Mouse (Mus musculus): ENCODE measurements around the gene Sema6c. TPM values are rescaled to one million over a fixed set of nuclear protein-coding genes. Genes with fewer than 3 reads are reported as not detected.

Gene Sema6c
- polyA plus RNA-seq, 1 experiment = 8.5 TPM

DNA sequence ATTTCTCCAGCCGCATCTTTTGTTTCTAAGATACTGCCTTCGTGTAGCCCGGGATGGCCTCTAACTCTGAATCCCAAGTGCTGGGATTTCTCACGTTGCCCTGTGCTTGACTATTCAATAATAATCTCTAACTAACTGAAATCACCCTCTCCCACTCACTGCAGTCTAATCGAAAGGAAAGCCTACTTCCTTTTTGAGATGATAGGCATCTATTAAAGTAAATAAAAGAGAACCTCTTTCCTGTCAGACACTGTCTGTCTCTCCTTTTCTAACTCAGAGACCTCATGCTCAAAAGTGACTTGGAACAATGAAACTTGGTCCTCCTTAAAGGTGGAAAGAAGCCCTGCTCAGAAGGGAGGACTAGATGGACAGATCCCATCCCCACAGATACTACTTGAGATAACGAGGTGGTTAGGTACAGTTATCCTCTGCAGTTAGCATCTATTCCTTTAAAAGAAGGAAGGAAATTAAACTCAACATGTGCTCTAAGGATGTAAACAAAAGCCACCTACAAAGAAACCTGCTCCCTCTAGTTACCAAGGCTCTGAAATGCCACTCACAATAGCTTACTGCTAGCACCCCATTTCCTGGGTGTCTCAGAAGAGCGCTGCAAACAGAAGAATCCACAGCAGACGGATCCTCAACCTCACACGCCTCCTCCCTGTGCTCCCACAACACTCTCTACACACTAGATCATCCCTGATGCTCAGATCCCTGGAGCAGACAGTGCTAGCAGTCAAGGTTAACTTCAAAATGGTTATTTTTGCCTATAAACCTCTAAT lies 24.7 kb downstream of the Sema6c start:
- peaks cover 3% of the 10 kb centered on the region for H3K36me3 ChIP-seq (ENCODE audit: control insufficient read depth, insufficient read depth, low read length)
- DNase-seq = no peak
- no peak overlapping the region for H3K4me3 ChIP-seq (ENCODE audit: insufficient read depth, low read depth, low read length)
- no peak for TF ChIP-seq CTCF (conservative IDR thresholded peaks at IDR 0.05; ENCODE audit: insufficient read depth, insufficient read length, low read depth, low read length)
- TF ChIP-seq POLR2A (IDR thresholded peaks at IDR 0.05; ENCODE audit: low read depth, low read length) = no peak
- no peaks in the 10 kb centered on the region for H3K4me1 ChIP-seq (ENCODE audit: control insufficient read depth, insufficient read depth, low read length)
- WGBS = 88% methylated on average over 9 of the region's 9 CpGs
- H3K27me3 ChIP-seq (replicated peaks; ENCODE audit: control insufficient read depth, insufficient read depth, low read length) = no peaks in the 10 kb centered on the region
- H3K27ac ChIP-seq (ENCODE audit: insufficient read depth, low read depth, low read length) = no peak overlapping the region

DNA sequence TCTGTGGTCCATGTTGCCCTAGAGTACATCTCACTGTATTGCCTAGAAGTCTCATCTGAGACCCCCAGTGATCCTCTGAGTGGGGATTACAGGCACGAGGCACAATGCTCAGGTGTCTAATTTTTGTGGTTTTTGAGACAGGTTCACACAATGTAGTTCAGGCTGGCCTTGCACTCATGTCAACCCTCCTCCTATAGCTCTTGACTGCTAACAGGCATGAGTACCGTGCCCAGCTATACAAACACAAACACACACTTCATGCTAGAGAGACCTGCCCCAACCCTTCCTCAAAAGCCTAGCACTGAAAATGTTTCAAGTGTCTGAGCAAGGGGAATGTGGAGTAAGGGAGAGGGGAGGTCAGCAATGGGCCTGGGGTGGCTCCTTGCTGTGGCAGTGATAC lies 25.8 kb downstream of the Sema6c start:
- Histone ChIP-seq H3K27ac (ENCODE audit: insufficient read depth, low read depth, low read length) (no peak overlapping the region), H3K27me3 (replicated peaks; ENCODE audit: control insufficient read depth, insufficient read depth, low read length) (no peaks in the 10 kb centered on the region), H3K4me1 (ENCODE audit: control insufficient read depth, insufficient read depth, low read length) (no peaks in the 10 kb centered on the region), H3K4me3 (ENCODE audit: insufficient read depth, low read depth, low read length) (no peak overlapping the region), H3K36me3 (ENCODE audit: control insufficient read depth, insufficient read depth, low read length) (peaks cover 3% of the 10 kb centered on the region)
- 91% methylated on average over 2 of the region's 2 CpGs for WGBS
- DNase-seq = no peak
- TF ChIP-seq POLR2A (IDR thresholded peaks at IDR 0.05; ENCODE audit: low read depth, low read length) (no peak), CTCF (conservative IDR thresholded peaks at IDR 0.05; ENCODE audit: insufficient read depth, insufficient read length, low read depth, low read length) (no peak)

- peaks cover 3% of the 10 kb centered on the region for H3K36me3 ChIP-seq (ENCODE audit: control insufficient read depth, insufficient read depth, low read length)
- H3K4me3 ChIP-seq (ENCODE audit: insufficient read depth, low read depth, low read length) = no peak overlapping the region
- no peak overlapping the region for H3K27ac ChIP-seq (ENCODE audit: insufficient read depth, low read depth, low read length)
- no peaks in the 10 kb centered on the region for H3K27me3 ChIP-seq (replicated peaks; ENCODE audit: control insufficient read depth, insufficient read depth, low read length)
- no peaks in the 10 kb centered on the region for H3K4me1 ChIP-seq (ENCODE audit: control insufficient read depth, insufficient read depth, low read length)
- TF ChIP-seq CTCF (conservative IDR thresholded peaks at IDR 0.05; ENCODE audit: insufficient read depth, insufficient read length, low read depth, low read length) (no peak), POLR2A (IDR thresholded peaks at IDR 0.05; ENCODE audit: low read depth, low read length) (no peak)
- no peak for DNase-seq
- WGBS = 83% methylated on average over 6 of the region's 6 CpGs
Measured at GRCm38 (mm10) chr3:95186888-95187287, 26.6 kb downstream of the Sema6c start.

GRCm38 (mm10) chr3:95194721-95195135 lies 34.5 kb downstream of the Sema6c start:
- TF ChIP-seq POLR2A (IDR thresholded peaks at IDR 0.05; ENCODE audit: low read depth, low read length) (no peak), CTCF (conservative IDR thresholded peaks at IDR 0.05; ENCODE audit: insufficient read depth, insufficient read length, low read depth, low read length) (no peak)
- peaks cover 2% of the 10 kb centered on the region; the same call in 1 of the 2 replicates for H3K36me3 ChIP-seq (ENCODE audit: control insufficient read depth, insufficient read depth, low read length)
- peaks cover 20% of the 10 kb centered on the region for H3K4me1 ChIP-seq (ENCODE audit: control insufficient read depth, insufficient read depth, low read length)
- 26% methylated on average over 6 of the region's 6 CpGs for WGBS
- H3K27ac ChIP-seq (ENCODE audit: insufficient read depth, low read depth, low read length) = peak overlapping the region; percentile 76
- H3K27me3 ChIP-seq (replicated peaks; ENCODE audit: control insufficient read depth, insufficient read depth, low read length) = no peaks in the 10 kb centered on the region
- H3K4me3 ChIP-seq (ENCODE audit: insufficient read depth, low read depth, low read length) = no peak overlapping the region
- peak; percentile 78 for DNase-seq

DNA sequence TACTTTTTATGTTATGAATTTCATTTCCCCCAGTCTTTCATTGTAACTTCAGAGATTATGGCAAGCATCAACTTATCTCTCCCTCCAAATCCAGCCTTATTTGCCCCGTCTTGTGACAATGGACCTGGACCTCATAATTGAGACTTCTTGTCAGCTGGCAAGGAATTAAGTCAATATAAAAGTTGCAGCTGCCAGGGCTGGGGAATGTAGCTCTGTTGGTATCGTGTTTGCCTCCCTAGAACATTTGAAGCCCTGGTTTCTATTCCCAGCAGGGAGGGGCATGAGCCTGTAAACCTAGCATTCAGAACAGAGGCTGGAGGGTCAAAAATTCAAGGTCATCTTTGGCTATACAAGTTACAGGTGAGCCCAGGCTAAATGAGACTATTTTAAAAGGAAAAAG lies 35.5 kb downstream of the Sema6c start:
- TF ChIP-seq POLR2A (IDR thresholded peaks at IDR 0.05; ENCODE audit: low read depth, low read length) = no peak
- TF ChIP-seq CTCF (conservative IDR thresholded peaks at IDR 0.05; ENCODE audit: insufficient read depth, insufficient read length, low read depth, low read length) = no peak
- DNase-seq = peak; percentile 20
- Histone ChIP-seq H3K4me3 (ENCODE audit: insufficient read depth, low read depth, low read length) (no peak overlapping the region), H3K4me1 (ENCODE audit: control insufficient read depth, insufficient read depth, low read length) (peaks cover 22% of the 10 kb centered on the region), H3K27me3 (replicated peaks; ENCODE audit: control insufficient read depth, insufficient read depth, low read length) (no peaks in the 10 kb centered on the region), H3K36me3 (ENCODE audit: control insufficient read depth, insufficient read depth, low read length) (peaks cover 2% of the 10 kb centered on the region; the same call in 1 of the 2 replicates), H3K27ac (ENCODE audit: insufficient read depth, low read depth, low read length) (peak overlapping the region; percentile 37)
- WGBS = 60% methylated on average over 2 of the region's 2 CpGs

GRCm38 (mm10) chr3:95199101-95199500 lies 38.8 kb downstream of the Sema6c start:
- Histone ChIP-seq H3K4me1 (ENCODE audit: control insufficient read depth, insufficient read depth, low read length) (peaks cover 22% of the 10 kb centered on the region), H3K27ac (ENCODE audit: insufficient read depth, low read depth, low read length) (peak overlapping the region; percentile 26), H3K27me3 (replicated peaks; ENCODE audit: control insufficient read depth, insufficient read depth, low read length) (no peaks in the 10 kb centered on the region), H3K36me3 (ENCODE audit: control insufficient read depth, insufficient read depth, low read length) (peaks cover 5% of the 10 kb centered on the region), H3K4me3 (ENCODE audit: insufficient read depth, low read depth, low read length) (no peak overlapping the region)
- WGBS = 49% methylated on average over 1 of the region's 1 CpGs
- no peak for TF ChIP-seq CTCF (conservative IDR thresholded peaks at IDR 0.05; ENCODE audit: insufficient read depth, insufficient read length, low read depth, low read length)
- no peak for TF ChIP-seq POLR2A (IDR thresholded peaks at IDR 0.05; ENCODE audit: low read depth, low read length)
- peak; percentile 61 for DNase-seq

- Histone ChIP-seq H3K4me3 (ENCODE audit: insufficient read depth, low read depth, low read length) (no peak overlapping the region), H3K27ac (ENCODE audit: insufficient read depth, low read depth, low read length) (peak overlapping the region; percentile 72), H3K27me3 (replicated peaks; ENCODE audit: control insufficient read depth, insufficient read depth, low read length) (no peaks in the 10 kb centered on the region), H3K4me1 (ENCODE audit: control insufficient read depth, insufficient read depth, low read length) (peaks cover 18% of the 10 kb centered on the region), H3K36me3 (ENCODE audit: control insufficient read depth, insufficient read depth, low read length) (peaks cover 5% of the 10 kb centered on the region)
- DNase-seq = peak; percentile 97
- no peak for TF ChIP-seq CTCF (conservative IDR thresholded peaks at IDR 0.05; ENCODE audit: insufficient read depth, insufficient read length, low read depth, low read length)
- TF ChIP-seq POLR2A (IDR thresholded peaks at IDR 0.05; ENCODE audit: low read depth, low read length) = no peak
- WGBS = 29% methylated on average over 7 of the region's 7 CpGs
Measured at GRCm38 (mm10) chr3:95200132-95200531, 39.9 kb downstream of the Sema6c start.
